Mouse (Mus musculus) lung, adult 18-20 months (tissue): ENCODE measurements around the gene Gm20767.
"Not testable (repeated sequence)": the region's sequence is repeated elsewhere in the genome, so short reads cannot be mapped to it uniquely, and the experiment has no call there.

Experiments
- DNase-seq, 2 experiments: peaks; one replicate each; pipeline ENCODE4 v3.0.0; 2022; ENCODE audit warnings: mixed read lengths in 2 of 2

The Gm20767 gene

DNA sequence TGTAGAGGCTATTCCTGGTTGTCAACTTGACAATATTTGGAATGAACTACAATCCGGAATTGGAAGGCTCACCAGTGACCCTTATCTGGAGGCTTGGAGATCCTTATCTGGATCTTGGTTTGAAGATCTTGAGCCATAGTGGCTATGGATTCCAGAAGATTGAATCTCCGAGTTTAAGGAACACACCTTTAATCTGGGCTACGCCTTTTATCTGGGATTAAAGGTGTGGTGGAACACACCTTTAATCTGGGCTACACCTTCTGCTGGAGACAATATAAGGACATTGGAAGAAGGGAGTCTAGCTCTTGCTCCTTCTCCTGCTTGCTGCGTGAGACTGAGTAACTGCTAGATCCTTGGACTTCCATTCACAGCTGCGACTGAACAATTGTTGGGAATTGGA is at the start of gene Gm20767:
TSS of gene Gm20767 (plus strand) at position 301 of the 400 bp plus-strand sequence.
- DNase-seq, result not testable (repeated sequence)

DNA sequence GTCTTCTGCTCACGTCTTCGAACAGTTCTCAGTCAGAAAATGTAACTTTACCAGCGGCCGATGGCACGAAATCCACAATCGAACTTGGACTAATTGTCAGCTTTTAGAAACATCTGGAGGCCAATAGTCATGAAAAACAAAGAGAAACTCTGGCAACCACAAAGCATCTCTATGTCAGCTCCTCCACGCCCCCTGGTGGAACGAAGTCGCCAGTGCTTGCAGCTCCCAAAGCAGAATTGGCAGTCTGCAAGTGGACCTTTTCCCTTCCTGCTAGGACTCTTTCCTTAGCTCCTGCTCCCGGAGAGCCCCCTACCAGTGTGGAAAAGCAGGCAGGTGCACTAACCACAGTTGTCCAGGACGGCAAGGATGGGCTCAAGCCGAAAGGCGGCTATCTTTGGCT is 47.1 kb upstream of the Gm20767 start:
- DNase-seq, result not testable (repeated sequence)

GRCm38 (mm10) chr13:120096241-120096937 is 43.7 kb upstream of the Gm20767 start:
- not testable (repeated sequence) for DNase-seq

GRCm38 (mm10) chr13:120096938-120097256 is 43.1 kb upstream of the Gm20767 start:
- not testable (repeated sequence) for DNase-seq

GRCm38 (mm10) chr13:120099327-120099726 is 40.7 kb upstream of the Gm20767 start:
- not testable (repeated sequence) for DNase-seq

DNA sequence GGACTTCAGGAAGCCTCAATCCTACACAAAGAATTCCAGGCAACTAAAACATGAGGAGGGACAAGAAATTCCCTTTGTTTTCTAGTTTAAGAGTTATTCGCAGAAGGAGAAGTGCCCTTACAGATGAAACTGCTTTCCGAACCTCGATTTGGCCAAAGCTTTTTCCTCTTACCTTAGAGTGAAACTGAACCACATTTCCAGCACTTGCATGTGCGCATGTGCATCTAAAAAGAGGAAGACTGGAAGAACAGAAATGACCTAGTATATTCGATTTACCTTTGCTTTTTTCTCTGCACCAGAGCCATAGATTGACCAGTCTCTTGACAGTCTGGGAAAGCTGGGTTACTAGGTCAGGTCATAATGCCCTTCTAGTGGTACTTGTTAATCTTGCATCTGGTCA is 33.5 kb upstream of the Gm20767 start:
- DNase-seq, result not testable (repeated sequence)

DNA sequence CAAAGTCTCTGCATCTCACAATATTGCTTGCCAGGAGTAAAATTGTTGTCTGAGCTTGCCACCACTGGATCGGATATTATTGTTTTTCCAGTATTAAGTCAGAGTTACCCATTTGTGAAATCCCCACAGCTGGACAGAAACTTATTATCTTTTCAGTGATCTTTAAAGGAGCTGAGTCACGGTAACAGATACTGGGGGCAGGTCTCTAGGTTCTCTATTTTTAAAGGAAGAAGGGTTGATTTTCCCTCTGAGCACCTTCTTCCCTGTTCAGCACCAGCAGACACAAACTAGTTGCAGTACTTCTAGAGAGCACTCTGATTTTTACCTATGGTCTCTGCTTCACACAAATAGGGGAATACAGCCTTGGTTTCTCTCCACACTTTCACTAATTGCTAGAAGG is 33.0 kb upstream of the Gm20767 start:
- DNase-seq, result not testable (repeated sequence)

GRCm38 (mm10) chr13:120142348-120142747 is 2.3 kb downstream of the Gm20767 start:
- DNase-seq, result not testable (repeated sequence)

DNA sequence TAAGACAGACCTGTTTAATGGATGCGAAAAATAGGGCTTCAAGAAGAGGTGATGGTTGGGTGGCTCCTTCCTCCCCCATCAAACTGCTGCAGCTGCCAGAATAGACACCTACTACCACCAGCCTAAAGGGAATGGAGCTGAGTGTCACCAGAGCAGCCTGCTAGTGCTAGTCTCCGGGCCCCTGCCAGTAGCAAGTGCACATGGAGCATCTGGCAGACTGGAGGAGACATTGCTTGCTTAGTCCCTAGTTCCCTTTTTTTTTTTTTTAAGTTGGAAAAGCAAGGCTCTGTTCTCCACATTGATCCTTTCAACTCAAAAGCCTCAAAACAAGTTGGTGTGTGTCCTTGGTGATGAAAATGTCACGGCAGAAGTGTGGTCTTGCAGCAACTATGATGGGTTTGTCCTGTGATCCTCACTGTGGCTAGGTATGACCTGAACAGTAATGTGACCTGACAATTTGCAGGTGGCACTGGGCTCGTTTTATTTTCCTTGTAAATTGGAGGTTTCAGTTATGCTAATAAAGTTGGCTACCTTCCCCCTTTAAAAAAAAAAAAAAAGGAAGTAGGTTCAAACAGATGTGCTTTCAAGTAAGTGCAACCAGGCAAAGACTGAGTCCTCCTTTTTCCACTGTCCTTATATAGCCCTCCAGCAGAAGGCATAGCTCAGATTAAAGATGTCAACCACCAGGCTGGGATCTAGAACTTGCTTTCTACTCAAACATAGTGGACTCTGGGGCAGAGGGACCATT is 9.8 kb downstream of the Gm20767 start:
- DNase-seq, result not testable (repeated sequence)

GRCm38 (mm10) chr13:120150589-120150988 is 10.5 kb downstream of the Gm20767 start:
- DNase-seq, result not testable (repeated sequence)

DNA sequence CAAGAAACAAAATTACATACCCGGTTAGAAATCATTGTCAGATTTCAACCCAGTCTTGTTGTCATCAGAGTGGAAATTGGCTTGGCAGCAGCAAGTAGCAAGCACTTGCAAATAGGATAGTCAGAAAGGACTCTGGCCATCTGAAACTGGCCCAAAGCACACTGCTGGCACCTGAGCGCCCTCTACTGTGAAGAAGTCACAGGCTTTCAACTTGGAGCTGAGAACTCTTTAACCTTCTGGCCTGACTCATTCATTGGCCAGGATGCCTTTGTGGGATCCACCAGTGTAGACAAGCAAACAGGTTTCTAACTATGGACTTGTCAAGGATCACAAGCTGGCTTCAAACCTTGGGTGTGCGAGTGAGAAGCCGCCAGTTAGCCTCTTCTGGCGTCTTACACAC is 28.3 kb downstream of the Gm20767 start:
- not testable (repeated sequence) for DNase-seq

- not testable (repeated sequence) for DNase-seq
Observed at GRCm38 (mm10) chr13:120172133-120172532, 32.1 kb downstream of the Gm20767 start, which contains the start of gene Gm21818. Gene Gm21818, plus strand, starts transcription at chr13:120172433.

- not testable (repeated sequence) for DNase-seq
Observed at GRCm38 (mm10) chr13:120196189-120196821, 56.3 kb downstream of the Gm20767 start.
